Mouse (Mus musculus): ENCODE measurements around the gene Kcnh3. TPM values are rescaled to one million over a fixed set of nuclear protein-coding genes. Genes with fewer than 3 reads are reported as not detected.

Gene Kcnh3
- total RNA-seq, 2 experiments from 2014 or later = 66.6 to 67.3 TPM

DNA sequence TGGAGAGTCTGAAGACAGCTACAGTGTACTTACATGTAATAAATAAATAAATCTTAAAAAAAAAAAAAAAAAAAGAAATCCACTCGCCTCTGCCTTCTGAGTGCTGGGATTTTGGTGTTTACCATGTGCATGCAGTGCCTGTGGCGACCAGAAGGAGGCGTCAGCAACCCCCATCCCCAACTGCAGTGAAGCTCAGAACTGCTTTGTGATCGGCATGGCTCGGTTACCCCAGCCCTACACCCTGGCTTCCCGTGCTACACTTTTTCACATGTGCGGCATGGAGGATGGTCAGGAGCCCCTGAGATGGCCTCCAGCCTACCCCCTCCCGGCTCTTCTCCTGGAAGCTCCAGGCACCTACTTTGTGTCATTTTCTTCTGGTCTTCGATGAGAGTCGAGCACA lies 58.8 kb downstream of the Kcnh3 start:
- DNase-seq = no peak
- intact Hi-C loops (cut with DNase I) = no loop called here

DNA sequence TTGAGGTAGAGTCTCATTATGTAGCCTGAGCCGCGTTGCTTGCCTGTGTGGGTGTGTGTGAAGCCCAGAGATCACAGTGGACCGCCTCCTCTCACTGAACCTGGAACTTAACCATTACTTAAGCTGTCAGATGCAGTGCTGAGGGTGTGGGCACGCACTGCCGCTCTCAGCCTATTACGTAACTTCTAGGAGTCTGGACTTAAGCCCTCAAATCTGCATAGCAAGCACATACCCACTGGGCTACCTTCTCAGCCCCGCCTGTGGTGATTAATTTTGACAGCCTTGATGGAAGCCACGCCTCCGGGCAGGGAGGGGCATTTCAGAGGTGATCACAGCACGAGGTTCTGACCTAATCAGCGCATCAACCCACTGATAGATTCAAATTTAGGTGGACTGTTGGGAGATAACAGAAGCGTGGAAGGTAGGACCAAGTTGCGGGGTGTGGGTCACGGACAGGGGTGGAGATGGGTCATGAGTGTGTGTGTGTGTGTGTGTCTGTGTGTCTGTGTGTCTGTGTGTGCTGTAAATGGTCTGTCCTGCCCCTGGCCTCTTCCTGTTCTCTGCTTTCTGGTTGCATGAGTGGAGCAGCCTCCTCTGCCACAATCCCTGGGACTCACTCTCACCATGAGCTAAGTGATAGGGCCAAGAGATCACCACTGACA lies 60.0 kb downstream of the Kcnh3 start:
- intact Hi-C loops (cut with DNase I) = no loop called here
- no peak for DNase-seq

DNA sequence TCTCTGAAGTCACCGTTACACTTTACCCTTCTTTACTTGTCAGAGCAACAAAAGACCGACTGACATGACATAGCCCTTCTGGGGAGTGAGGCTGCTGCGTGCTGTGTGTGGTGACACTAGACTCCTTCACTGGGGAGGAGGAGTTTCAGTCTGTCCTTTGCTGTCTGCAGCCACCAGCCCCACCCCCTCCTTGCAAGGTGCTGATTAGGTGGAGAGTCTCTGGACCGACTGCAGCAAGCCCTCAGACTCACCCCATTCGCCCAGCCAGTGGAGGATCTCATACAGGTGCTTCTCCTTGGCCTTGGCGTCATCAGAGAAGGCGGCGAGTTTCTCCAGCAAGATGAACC lies 60.5 kb downstream of the Kcnh3 start:
- intact Hi-C loops (cut with DNase I) = no loop called here
- DNase-seq = no peak

DNA sequence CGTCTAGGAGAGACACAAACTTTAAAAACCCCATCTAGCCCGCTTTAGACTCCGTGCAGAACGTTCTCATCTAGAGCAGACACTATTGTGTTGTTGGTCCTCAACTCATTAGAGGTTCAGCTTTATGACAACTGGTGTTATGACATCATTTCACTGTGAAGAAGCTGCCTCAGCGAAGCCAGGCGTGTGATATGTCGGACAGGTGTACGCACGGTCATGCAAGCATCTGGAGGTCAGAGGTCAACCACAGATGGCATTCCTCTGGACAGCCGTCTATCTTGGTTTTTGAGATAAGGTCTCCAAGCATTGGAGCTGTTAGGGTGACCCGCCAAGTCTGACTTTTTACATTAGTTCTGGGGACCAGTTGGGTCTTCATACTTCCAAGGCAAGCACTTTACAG lies 65.9 kb downstream of the Kcnh3 start:
- DNase-seq = no peak
- intact Hi-C loops (cut with DNase I) = no loop called here

Other genes starting within 250 kb of the Kcnh3 start
- 100 to 1,000 TPM; 548 to 589 TPM for gene Tuba1c, start 195.0 kb upstream of the Kcnh3 start, total RNA-seq (2021)
- 1 to 10 TPM; 4.0 to 5.2 TPM for gene Prph, start 169.7 kb upstream of the Kcnh3 start, total RNA-seq (2021)
- gene Troap, start 150.3 kb upstream of the Kcnh3 start, total RNA-seq (2021) = 1 to 10 TPM; 4.7 to 5.8 TPM
- gene C1ql4, start 137.0 kb upstream of the Kcnh3 start, total RNA-seq (2021) = not detected
- under 1 TPM in 1 of 2 experiments, not detected in 1; 0.30 TPM for gene Dnajc22, start 131.7 kb upstream of the Kcnh3 start, total RNA-seq (2021)
- 10 to 100 TPM; 39.7 to 46.0 TPM for gene Spats2, start 98.9 kb upstream of the Kcnh3 start, total RNA-seq (2021)
- 100 to 1,000 TPM; 136 to 139 TPM for gene Mcrs1, start 27.1 kb downstream of the Kcnh3 start, total RNA-seq (2021)
- 100 to 1,000 TPM; 125 to 132 TPM for gene Prpf40b, start 70.2 kb downstream of the Kcnh3 start, total RNA-seq (2021)
- gene Fam186b, start 71.0 kb downstream of the Kcnh3 start, total RNA-seq (2021) = 1 to 10 TPM in 1 of 2 experiments, under 1 TPM in 1; 0.64 to 1.3 TPM
- 10 to 100 TPM; 23.2 to 24.0 TPM for gene Fmnl3, start 145.6 kb downstream of the Kcnh3 start, total RNA-seq (2021)
- 100 to 1,000 TPM; 238 to 247 TPM for gene Tmbim6, start 168.0 kb downstream of the Kcnh3 start, total RNA-seq (2021)
- gene Nckap5l, start 232.9 kb downstream of the Kcnh3 start, total RNA-seq (2021) = 10 to 100 TPM; 39.0 to 39.2 TPM
- 1 to 10 TPM; 7.8 to 8.0 TPM for gene Bcdin3d, start 249.9 kb downstream of the Kcnh3 start, total RNA-seq (2021)

Measured in left cerebral cortex, postnatal 4 days (tissue).